Mouse (Mus musculus): ENCODE results near the gene Midn. TPM values are rescaled to one million over a fixed set of nuclear protein-coding genes. Genes with fewer than 3 reads are reported as not detected.

Midn gene
- total RNA-seq, 2 experiments from 2014 or later = 59.4 to 68.4 TPM

- no peak for DNase-seq (ENCODE audit: low spot score in 2 of 2)
These were observed 41.9 kb downstream of the Midn start for GRCm38 (mm10) chr10:80189999-80190398.

DNA sequence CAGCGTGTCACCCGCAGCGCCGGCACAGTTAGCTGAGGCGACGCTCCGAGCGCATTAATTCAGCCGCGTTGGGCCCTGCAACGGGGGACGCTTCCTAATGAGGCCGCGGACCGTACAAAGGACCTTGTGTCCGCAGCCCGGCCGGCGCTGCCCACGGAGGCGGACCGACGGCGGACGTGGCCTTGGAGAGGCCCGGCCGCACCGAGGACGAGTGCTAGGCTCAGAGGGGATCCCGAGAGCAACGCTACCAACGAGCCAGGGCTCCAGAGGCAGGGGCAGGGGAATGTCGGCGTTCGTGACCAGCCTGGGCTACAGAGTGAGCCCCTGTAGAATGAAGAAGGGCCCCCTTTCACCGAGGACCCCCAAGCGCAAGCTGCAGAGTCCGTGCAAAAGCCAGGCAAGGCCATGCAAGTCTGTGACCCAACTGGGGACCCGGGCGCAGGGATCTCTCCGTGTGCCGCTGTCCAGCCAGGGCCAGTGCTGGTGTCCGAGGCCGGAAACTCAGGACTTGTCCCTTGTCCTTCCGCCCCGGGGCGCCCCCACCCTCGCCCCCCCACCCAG is 42.5 kb downstream of the Midn start:
- DNase-seq (ENCODE audit: low spot score in 2 of 2) = peak in 1 of 2 experiments; percentile 40

DNA sequence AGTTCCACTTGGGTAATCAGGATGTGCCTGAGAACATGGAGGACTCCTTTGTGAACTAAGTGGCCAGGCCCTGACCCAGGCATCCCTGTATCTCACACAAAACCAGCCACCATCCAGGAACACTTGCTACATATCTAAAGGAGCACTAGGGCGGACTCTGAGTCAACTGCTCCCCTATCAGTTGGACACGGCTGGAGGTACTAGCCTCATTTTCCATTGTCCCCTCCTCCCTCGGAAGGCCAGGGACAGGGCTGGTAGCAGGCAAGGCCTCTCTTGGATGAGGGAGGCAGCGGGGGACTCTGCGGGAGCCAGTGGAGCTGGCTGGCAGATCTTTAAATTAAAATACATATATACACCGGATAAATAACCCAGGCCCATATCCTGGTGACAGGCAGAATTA is 45.9 kb downstream of the Midn start:
- DNase-seq (ENCODE audit: low spot score in 2 of 2) = no peak

GRCm38 (mm10) chr10:80194441-80194840 is 46.4 kb downstream of the Midn start:
- DNase-seq (ENCODE audit: low spot score in 2 of 2) = no peak

GRCm38 (mm10) chr10:80196167-80196566 is 48.1 kb downstream of the Midn start:
- DNase-seq (ENCODE audit: low spot score in 2 of 2) = no peak

GRCm38 (mm10) chr10:80196778-80197581 is 48.9 kb downstream of the Midn start:
- DNase-seq (ENCODE audit: low spot score in 2 of 2) = no peak

- peak; percentile 31 to 88 for DNase-seq (ENCODE audit: low spot score in 2 of 2)
These were observed 51.5 kb downstream of the Midn start for GRCm38 (mm10) chr10:80199440-80200008.

GRCm38 (mm10) chr10:80200485-80200884 is 52.4 kb downstream of the Midn start:
- DNase-seq (ENCODE audit: low spot score in 2 of 2) = no peak

DNA sequence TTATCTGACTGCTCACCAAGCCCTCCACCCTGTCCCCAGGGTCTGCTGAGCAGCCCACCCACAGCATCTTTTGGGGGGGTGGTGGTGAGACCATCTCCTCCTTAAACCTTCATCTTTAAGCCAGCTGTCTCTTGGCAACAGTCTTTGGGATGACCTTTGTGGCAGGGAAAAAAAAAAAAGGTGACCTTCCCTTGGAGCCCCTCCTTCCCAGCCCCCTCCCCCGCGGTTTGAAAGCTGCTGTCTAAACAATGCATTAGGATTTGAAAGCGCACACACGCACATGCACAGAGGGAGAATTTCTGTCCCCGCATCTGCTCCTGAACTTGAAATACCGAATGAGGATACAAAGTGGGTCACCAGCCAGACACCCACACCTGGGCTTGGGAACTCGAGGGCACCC is 56.0 kb downstream of the Midn start:
- no peak for DNase-seq (ENCODE audit: low spot score in 2 of 2)

DNA sequence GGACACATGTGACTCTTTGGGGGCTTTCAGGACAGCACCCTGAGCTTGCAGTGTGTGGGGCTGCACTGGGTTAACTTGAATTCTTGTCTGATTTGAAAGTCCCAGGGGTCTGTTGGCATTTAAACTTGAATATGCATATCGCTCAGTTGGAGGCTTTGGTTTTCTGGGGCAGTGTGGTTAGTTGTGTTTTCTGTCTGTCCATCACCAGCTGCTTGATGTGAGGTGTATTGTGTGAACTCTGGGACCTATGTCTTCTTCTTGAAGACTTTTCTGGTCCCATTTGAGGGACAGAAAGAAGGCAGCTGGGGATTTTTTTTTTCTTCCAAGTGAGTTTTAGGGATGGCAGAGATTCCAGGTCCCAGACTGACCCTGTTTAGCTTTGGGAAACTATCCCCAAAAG is 59.1 kb downstream of the Midn start:
- DNase-seq (ENCODE audit: low spot score in 2 of 2) = no peak

DNA sequence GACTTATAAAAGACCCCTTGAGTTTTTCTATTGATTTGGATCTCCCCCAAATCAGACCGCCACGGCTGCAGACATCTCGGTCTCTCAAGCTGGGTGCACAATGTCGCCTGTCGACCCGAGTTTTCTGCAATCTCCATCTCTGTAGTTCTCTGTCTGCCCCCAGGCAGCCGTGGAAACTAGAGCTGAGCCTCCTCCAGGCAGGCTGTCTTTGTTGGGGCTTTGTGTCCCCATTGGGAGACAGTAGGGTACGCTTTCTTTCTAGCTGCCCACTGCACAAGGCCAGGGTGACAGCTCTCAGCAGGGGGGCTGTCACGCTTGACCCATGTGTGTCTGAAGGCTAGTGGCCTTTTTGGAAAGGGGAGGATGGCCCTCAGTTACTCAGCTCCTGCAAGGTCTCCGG is 59.6 kb downstream of the Midn start:
- DNase-seq (ENCODE audit: low spot score in 2 of 2) = no peak

Other genes with a start within 250 kb of the Midn start
- 10 to 100 TPM; 53.8 to 55.2 TPM for gene Med16, start 239.3 kb upstream of the Midn start, total RNA-seq (2021)
- not detected for gene Gm26602, start 237.4 kb upstream of the Midn start, total RNA-seq (2021)
- 1 to 10 TPM; 6.7 to 7.8 TPM for gene Kiss1r, start 231.3 kb upstream of the Midn start, total RNA-seq (2021)
- gene R3hdm4, start 227.1 kb upstream of the Midn start, total RNA-seq (2021) = 100 to 1,000 TPM; 366 to 401 TPM
- 1 to 10 TPM; 5.5 to 5.8 TPM for gene Arid3a, start 221.2 kb upstream of the Midn start, total RNA-seq (2021)
- gene Wdr18, start 188.1 kb upstream of the Midn start, total RNA-seq (2021) = 10 to 100 TPM; 40.3 to 42.1 TPM
- gene Grin3b, start 177.6 kb upstream of the Midn start, total RNA-seq (2021) = under 1 TPM in 1 of 2 experiments, not detected in 1; 0.15 TPM
- gene Tmem259, start 163.9 kb upstream of the Midn start, total RNA-seq (2021) = 100 to 1,000 TPM; 118 to 123 TPM
- gene Cnn2, start 159.7 kb upstream of the Midn start, total RNA-seq (2021) = 1 to 10 TPM; 3.6 to 5.2 TPM
- gene Abca7, start 151.8 kb upstream of the Midn start, total RNA-seq (2021) = 10 to 100 TPM; 10.2 to 12.0 TPM
- gene Arhgap45, start 131.6 kb upstream of the Midn start, total RNA-seq (2021) = 1 to 10 TPM; 4.1 to 4.2 TPM
- 10 to 100 TPM; 88.2 to 93.9 TPM for gene Polr2e, start 108.5 kb upstream of the Midn start, total RNA-seq (2021)
- gene Gpx4, start 101.1 kb upstream of the Midn start, total RNA-seq (2021) = 100 to 1,000 TPM; 509 to 545 TPM
- 10 to 100 TPM; 16.3 to 16.9 TPM for gene Sbno2, start 42.7 kb upstream of the Midn start, total RNA-seq (2021)
- 100 to 1,000 TPM; 101 to 102 TPM for gene Stk11, start 32.5 kb upstream of the Midn start, total RNA-seq (2021)
- 100 to 1,000 TPM; 354 to 359 TPM for gene Atp5d, start 9.6 kb upstream of the Midn start, total RNA-seq (2021)
- 100 to 1,000 TPM; 362 to 363 TPM for gene Cbarp, start 7.4 kb upstream of the Midn start, total RNA-seq (2021)
- 10 to 100 TPM; 60.7 to 76.4 TPM for gene Cirbp, start 17.7 kb downstream of the Midn start, total RNA-seq (2021)
- 1 to 10 TPM; 6.4 to 6.5 TPM for gene 1600002K03Rik, start 24.7 kb downstream of the Midn start, total RNA-seq (2021)
- 10 to 100 TPM in 1 of 2 experiments, 1 to 10 TPM in 1; 8.9 to 10.1 TPM for gene Efna2, start 31.2 kb downstream of the Midn start, total RNA-seq (2021)
- 10 to 100 TPM; 37.4 to 45.1 TPM for gene Mum1, start 78.2 kb downstream of the Midn start, total RNA-seq (2021)
- gene Ndufs7, start 100.8 kb downstream of the Midn start, total RNA-seq (2021) = 100 to 1,000 TPM; 218 to 228 TPM
- 10 to 100 TPM; 24.5 to 26.7 TPM for gene Gamt, start 112.7 kb downstream of the Midn start, total RNA-seq (2021)
- gene Dazap1, start 113.2 kb downstream of the Midn start, total RNA-seq (2021) = 10 to 100 TPM; 77.2 to 83.0 TPM
- gene Rps15, start 144.2 kb downstream of the Midn start, total RNA-seq (2021) = 1,000 to 10,000 TPM in 1 of 2 experiments, 100 to 1,000 TPM in 1; 997 to 1,043 TPM
- 10 to 100 TPM; 94.5 to 95.5 TPM for gene Apc2, start 147.7 kb downstream of the Midn start, total RNA-seq (2021)
- gene 2310011J03Rik, start 172.3 kb downstream of the Midn start, total RNA-seq (2021) = 10 to 100 TPM; 25.0 to 25.9 TPM
- 1 to 10 TPM; 3.5 to 3.8 TPM for gene Pcsk4, start 181.2 kb downstream of the Midn start, total RNA-seq (2021)
- 10 to 100 TPM; 10.3 to 10.9 TPM for gene Reep6, start 181.7 kb downstream of the Midn start, total RNA-seq (2021)
- 1 to 10 TPM; 5.6 to 6.9 TPM for gene Adamtsl5, start 200.1 kb downstream of the Midn start, total RNA-seq (2021)
- 10 to 100 TPM; 30.3 to 30.5 TPM for gene Plk5, start 208.2 kb downstream of the Midn start, total RNA-seq (2021)
- 10 to 100 TPM; 17.9 to 19.1 TPM for gene Mex3d, start 239.4 kb downstream of the Midn start, total RNA-seq (2021)